Mouse (Mus musculus) MEL-GATA-1-ER (cell line): ENCODE measurements around the gene Auts2.

Source experiments
- DNase-seq: peaks from one replicate; pipeline ENCODE4 v3.0.0-alpha.2; 2012; ENCODE audit warnings: low read depth; ENCODE audit errors: extremely low read depth

Auts2 gene

DNA sequence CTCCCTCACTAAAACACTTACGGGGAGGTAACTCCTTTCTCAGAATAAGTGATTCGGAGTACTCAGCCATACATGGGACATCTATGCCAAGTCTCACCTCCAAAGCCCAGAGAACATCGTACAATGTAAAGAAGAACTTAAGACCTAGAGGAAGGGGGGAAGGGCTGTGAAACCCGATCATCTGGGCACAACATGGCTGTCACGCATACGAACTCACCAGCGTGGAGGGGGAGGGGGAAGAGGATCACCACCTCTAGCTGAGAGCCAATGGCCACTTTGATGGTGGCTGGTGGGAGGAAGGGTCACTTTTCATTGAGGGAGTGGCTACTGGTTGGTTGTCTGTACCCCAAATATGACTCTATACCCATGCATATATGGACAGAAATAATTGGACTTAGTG, 1053.3 kb downstream of the Auts2 start:
- no peak for DNase-seq

DNA sequence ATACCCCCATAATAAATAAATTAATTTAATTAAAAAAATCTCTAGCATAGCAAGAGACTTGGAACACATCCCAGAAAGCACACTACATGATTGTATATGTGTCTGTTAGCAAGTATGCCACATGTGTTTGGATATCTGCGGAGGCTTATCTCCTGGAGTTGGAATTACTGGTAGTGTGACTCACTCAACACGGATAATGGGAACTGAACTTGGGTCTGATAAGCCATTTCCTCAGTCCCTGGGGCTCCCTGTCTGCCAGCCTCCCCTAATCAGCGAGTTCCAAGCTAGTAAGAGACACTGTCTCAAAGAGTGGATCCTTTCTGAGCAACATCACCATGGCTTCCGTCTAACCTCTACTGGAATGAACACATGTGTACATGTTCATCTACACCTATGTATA, 1056.6 kb downstream of the Auts2 start:
- DNase-seq, result no peak

DNA sequence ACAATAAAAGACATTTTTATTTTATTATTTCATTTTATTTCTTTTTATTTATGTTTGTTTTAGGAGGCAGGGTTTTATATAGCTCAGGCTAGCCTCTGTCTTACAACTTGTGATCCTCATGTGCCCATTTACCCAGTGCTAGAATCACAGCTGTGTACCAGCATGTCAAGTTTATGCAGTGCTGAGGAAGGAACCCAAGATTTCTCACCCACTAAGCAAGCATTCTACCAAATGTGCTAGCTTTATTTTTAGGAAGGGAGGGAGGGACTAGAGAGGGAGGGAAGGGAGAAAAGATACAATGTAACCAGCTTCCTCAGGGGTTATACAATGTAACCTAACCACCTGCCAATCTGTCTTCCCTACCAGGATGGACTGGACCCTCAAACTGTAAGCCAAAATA, 1067.9 kb downstream of the Auts2 start:
- no peak for DNase-seq

DNA sequence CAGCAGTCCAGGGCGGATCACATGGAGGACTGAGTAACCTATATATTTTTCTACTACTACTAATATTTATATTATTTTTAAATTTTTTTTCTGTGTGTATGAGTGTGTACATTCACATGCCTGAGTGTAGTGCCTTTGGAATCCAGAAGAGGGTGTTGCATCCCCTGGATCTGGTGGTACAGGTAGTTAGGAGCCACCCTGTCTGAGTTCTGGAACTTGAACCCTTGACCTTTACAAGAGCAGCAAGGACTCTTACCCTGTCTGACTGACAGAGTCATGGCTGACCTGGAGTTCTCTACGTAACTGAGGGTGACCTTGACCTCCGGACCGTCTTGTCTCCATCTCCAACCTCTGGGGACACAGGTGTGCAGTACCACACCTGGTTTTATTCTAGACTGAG, 1074.5 kb downstream of the Auts2 start:
- DNase-seq, result no peak

DNA sequence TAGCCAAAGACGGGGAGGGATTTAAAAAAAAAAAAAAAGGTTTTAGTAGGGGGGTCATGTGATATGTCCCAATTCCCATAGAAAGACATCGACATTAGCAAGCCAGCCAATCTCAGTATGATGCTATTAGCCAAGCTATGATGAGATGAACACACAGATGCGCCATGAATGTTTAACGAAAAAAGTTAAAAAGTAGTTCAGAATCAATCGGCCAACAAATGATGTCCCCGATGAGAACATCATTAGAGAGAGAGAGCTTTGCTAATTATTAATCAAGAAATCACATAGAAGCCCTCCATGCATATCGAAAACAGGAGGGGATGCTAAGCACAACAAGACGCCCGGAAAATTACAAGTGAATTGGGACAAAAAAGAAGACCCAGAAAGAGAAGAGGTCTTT, 1077.0 kb downstream of the Auts2 start:
- DNase-seq, result no peak

DNA sequence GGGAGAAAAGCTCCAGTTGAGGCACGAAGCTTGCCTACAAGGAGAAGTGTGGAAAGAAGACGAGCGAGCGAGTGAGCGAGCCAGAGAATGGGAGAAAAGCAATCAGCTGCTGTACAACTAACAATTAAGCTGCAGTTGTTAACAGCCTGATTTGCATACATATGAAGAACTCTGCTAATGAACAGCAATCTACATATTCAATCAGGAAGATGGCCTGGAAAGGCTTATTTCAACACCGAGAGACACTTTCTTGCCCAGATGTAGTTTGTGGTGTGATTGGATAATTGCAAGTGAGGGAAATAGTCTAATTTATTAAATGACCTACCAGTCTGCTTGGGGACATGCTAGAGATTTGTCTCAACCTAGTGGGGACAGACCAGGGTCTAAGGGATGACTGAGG, 1079.7 kb downstream of the Auts2 start:
- no peak for DNase-seq

DNA sequence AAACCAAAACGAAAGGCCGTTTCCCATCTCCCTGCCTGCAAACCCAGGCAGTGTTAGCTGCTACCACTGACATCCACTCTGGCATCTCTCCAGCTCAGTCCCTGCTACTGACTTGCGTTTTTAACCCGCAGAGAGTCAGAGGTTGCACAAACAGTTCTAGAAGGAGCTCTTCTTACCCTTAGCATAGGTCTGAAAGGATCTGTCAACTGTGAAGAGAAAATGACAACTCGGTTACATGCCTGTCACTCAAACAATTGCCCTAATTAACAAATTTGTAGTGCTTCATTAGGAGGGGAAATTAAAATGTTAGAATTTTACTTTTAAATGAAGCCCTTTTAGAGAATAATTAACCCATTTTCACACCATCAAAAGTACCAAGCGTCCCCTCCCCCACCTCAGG, 1083.2 kb downstream of the Auts2 start:
- DNase-seq, result no peak

DNA sequence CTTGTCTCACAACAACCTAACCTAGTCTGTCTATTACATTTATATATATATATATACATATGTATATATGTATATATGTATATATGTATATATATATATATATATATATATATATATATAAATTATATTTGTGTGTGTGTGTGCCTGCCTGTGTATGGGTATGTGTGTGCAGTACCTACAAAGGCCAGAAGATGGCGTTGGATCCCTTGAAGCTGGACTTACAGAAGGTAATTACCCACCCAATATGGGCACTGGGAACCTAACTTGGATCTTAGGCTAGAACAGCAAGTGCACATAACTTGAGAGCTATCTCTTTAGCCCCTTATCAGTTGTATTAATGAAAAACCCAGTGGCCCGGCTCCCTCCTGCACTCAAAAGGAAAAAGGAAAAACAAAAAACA, 1083.6 kb downstream of the Auts2 start:
- DNase-seq, result no peak

DNA sequence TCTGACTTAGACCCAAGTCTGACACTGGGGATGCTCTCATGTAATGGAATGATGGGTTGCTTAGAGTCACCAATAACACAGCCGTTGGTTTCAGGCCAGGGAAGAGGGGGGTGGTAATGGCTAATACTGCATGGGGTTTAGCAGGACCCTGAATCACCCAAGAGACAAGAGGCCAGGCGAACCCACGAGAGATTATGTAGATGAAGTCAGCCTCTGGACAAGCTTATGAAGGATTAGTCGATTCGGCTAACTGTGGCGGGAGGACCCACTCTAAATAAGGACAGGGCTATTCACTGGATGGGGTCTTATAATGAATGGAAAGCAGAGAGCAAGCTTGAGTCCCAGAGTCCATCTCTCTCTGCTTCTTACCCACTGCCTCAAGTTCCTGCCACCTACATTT, 1084.4 kb downstream of the Auts2 start:
- DNase-seq, result no peak

DNA sequence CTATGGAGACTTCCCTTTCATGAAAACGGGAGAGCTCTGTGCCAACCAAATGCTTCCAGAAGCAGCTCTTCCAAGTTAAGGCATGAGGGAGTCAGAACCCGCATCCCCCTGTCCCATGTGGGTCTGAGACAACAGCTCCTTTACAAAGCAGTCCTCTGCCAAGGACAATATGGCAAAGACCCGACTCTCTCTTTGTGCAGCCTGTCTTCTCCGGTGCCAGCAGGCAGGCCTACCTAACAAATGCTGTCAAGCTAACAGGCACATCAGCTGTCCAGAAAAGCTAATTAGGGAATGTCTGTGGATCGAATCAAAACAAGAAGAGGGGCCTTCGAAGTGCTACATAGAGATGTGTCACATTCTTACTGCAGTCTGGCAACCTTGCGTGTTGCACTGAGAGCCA, 1085.1 kb downstream of the Auts2 start:
- DNase-seq, result no peak

DNA sequence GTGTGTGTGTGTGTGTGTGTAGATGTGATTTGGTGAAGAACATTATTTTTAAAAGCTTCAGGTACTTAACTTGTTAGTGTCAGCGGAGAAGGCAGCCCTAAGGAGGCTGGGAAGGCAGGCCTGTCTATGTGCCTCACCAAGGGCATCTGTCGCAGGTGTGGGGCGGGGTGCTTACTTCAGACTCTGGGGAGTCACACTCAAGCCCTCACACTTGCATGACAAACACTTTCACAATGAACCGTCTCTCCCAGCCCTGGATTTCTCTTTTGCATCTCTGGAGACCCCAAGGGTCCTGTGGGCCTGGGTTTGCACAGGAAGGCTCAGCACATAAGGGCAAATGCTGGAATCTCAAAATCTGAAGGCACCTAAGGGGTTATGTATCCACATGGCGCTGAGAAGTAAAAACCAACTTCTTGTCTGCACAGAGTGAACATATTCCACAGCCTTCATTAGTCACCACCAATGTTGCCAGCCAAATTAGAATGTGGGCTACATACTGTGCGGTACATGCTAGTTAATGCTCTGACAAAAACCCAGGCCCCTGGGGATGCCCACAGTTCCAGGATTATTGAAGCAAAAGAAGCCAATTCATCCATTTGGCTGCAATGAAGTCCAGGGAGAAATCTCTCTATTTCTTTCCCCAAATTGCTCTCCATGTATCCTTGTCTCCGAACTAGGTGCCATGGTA, 1093.8 kb downstream of the Auts2 start:
- no peak for DNase-seq

DNA sequence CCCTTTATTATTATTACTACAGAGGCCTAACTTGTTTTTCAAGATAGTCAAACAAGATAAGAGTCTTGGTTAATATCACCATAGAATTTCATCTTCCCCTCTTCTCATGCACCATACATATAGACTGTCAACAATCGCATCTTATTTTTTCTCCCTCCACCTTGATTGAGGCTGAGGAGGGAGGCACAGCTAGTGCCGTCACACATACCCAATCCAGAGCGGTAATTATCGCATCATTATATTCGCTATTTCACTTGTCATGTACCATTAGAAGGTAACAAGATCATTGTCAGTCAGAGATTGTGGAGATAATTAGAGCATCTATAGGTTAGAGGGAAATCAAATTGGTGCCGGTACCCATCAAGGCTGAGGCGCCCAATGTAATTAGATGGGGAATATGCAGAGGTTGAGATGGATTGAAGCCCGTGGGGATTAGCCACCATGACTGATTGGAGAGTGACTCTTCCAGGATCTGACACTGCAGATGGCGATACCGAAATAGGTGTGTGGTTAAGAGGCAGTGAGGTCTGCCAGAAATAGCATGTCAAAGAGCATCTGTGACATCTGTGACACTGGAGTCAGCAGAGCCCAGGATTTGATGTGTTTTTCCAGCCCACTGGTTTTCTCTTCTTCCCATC, 1107.8 kb downstream of the Auts2 start:
- no peak for DNase-seq

DNA sequence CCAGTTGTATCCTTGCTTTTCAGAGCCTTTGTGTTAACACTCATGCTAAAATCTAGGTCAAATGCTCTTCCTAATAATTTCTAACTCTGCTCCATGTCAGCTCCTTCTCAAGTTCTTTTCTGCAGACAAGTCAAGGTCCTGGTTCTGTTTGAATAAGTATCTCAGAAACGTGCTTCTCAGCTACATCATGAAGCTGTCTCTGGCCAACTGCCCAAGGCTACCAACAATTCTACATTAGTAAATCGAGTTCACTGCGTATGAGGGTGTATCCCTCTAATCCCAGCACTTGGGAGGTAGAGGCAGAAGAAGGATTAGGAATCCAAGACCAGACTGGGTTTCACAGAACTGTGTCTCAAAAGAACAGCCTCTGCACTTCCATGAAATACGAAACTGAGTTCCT, 1109.9 kb downstream of the Auts2 start:
- no peak for DNase-seq

DNA sequence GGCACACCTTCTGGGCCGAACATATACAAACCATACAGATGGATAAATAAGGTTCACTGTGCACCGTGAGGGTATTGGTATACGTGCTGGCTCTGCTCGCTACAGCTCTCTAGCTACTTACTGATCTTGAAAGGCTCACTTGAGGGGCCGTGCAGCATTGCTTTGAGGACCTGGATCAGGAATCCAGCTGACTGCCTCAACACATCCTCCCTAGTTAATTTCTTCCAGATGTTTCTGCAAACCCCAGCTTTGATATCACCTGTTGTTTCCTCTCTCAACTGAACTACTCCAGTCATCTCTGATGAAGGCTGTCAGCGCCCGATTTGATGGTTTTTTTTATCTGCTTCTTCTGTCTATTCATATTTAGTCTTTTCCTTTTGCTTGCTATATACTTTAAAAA, 1111.2 kb downstream of the Auts2 start:
- DNase-seq, result no peak

DNA sequence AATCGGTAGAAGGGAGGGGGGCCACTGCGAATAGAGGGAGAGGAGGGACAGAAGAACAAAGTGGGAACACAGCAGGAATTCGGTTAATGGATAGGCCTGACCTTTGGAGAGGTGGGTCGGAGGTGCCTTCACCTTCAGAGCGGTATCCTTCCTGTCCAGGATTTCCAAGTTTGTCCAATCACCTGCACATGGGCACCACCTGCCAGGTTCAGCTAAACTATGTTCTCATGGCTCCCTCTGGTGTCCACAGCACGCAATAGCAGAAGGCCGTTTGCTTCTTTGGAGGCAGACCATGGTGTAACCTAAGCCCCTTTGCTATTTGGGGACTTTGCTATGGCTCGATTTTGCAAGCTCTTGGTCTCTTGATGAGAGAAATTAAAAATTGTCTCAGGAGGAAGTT, 1113.0 kb downstream of the Auts2 start:
- DNase-seq, result no peak

DNA sequence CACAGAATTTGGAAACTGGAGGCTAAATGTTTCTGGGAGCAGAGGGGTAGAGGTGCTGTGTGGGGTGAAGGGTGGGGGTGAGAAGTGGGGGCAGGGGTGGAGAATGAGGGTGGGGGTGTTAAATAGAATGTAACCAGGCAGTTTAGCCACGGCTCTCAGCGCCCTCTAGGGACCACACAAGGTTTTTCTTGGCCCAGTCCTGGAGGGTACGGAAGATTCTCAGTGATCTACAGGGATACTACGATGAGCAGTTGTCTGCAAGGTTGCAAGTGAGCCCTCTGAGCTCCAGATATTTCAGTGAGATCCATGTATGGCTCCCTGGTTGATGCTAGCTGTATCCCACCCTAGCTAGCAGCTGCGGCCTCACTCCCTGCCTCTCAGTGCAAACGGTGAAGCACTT, 1113.6 kb downstream of the Auts2 start:
- no peak for DNase-seq

DNA sequence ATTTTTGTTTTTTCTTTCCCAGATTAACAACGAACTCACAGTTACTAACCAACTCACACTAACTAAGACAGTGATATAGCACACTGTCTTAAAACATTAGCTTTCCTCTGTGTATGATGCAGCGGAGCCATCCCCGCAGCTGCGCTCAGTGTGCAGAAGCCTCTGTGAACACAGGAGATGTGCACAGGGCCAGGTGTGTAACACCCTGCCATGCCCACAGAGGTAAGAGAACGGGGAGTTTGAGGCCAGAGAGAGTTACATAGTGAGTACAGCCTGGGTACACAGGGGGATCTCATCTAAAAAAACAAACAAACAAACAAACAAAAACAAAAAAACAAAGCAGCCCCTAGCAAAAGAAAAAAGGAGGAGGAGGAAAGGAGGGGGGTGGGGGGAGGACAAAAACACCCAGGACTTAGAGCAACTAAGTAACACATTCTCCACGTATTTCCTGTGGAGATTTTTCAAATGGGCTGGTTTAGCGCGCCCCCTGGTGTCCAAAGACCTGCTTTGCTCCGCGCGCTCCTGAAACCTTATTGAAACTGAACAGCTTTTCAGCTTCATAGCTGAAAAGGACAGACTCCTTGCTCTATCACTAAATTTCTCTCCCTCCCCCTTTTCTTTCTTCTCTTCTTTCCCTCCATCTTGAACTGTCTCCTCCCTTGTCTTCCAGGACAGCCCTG, 1115.3 kb downstream of the Auts2 start:
- DNase-seq, result no peak

DNA sequence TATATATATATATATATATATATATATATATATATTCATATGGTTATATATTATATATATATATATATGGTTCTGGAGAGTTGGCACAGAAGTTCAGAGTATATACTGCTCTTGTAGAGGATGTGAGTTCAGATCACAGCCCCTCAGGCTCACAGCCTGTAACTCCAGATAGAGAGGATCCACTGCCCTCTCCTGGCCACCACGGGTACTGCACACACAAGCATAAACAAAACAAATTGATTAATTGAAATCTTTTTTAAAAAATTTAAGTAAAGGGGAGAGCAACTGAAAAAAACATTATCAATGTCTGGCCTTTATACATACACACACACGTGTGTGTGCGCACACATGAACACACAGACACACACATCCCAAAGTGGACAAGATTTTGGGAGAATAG, 1120.4 kb downstream of the Auts2 start:
- no peak for DNase-seq

DNA sequence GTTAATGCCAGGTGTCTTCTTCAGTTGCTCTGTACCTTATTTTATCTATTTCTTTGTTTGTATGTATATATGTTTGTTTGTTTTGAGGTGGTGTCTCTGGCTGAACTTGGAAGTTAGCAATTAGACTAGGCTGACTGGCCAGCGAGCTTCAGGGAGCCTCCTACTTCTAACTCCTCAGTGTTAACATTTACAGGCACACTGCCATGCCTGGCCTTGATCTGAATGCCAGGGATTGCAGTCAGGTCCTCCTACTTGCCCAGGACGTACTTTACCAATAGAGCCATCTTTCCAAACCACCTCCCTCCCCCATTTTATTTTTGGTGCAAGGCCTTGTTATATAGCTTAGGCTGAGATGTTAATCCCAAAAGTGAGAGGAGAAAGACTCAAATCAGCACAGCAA, 1122.7 kb downstream of the Auts2 start:
- no peak for DNase-seq

DNA sequence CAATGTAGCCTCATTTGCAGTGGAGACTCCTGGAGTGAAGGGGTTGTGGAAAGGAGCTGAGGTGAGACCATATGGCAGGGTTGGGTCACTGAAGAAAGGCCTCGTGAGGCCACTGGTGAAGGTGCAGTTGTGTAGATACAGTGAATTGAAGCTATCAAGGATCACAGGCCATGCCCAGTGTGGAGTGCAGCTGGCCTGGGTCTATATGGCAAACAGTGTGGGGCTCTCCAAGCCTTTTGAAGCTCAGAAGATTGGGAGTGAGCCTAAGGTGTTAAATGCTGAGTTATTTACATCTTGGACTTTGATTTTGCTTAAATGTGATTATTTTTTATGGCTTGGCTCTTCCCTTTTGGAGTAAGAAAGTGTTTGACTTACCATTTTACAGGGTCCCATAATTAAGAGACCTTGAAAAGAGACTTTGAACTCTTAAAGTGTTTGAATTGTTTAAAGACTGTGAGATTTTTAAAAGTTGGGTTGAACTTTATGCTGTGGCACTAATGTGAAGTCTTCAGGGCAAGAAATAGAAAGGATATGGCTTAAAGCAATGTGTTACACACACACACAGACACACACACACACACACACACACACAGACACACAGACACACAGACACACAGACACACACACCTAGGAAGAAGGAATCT, 1127.1 kb downstream of the Auts2 start:
- no peak for DNase-seq

DNA sequence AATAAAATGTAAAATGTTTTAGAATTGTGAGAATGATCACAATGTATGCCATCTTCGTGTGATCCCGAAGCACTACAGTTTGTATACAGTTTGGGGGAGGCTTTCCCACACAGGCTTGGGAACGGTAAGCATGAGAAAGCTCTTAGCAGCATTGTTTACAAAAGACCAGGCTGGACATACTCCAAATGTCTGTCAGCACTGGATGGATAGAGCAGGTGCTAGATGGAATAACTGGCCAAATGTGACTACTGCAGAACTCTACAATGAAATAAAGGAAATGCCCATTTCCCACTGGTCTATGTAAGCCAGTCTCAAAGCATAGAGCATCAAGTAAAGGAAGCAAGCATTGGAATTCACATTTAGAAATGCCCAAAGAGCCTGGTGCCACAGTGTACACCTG, 1144.9 kb downstream of the Auts2 start:
- DNase-seq, result no peak

DNA sequence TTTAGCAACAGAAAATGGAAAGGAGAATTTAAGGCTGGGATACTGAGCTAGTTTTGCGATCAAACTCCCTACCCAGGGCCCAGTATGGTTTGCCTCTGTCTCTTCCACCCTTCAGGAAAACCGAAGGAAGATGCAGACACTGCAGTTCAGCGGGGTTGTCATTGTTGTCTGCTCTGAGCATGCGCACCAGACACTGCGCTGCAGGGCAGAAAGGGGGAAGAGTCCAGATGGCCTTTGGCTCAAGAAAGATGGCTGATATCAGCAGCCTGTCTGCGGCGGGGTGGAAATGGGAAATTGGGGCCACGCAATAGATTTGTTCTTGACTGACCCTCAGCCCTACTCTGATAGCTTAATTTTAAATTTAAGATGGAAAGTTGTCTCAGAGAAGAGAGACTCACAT, 1147.4 kb downstream of the Auts2 start:
- no peak for DNase-seq
